ENCODE assay signal across 9 mouse cellular contexts in genomic region chr4:148337890-148338880, GRCm38 (mm10). TPM values are rescaled to one million over a fixed set of nuclear protein-coding genes. Genes with fewer than 3 reads are reported as not detected.
DNase-seq lines count a peak whose midpoint lies in the region; ATAC-seq lines count a peak whose summit lies in the region.
"Had no signal": no experiment of that assay in that cellular context is flagged by ENCODE, and none has a peak within 500 bp of the region (broad histone marks: within the 10 kb centered on the region; RNA-seq: fewer than 3 reads in every experiment).

No protein-coding gene starts in this region.

- no peak for ATAC-seq in midbrain, embryonic 14.5 days (ENCODE audit: low FRiP score, low TSS enrichment)

- no peak overlapping the region for H3K9ac ChIP-seq in midbrain, embryonic 14.5 days (replicated peaks; ENCODE audit: low read length)
- H3K9ac ChIP-seq: neural tube, embryonic 12.5 days had no signal

- WGBS in midbrain, embryonic 14.5 days: 66% methylated on average over 13 of the region's 13 CpGs

- no peaks in the 10 kb centered on the region for H3K36me3 ChIP-seq in midbrain, embryonic 14.5 days (ENCODE audit: control insufficient read depth, insufficient read depth, low read length)
- H3K36me3 ChIP-seq: neural tube, embryonic 12.5 days had no signal

- no peak overlapping the region for H3K4me2 ChIP-seq in midbrain, embryonic 14.5 days (ENCODE audit: low read length)
- H3K4me2 ChIP-seq: neural tube, embryonic 12.5 days had no signal

- H3K27me3 ChIP-seq in midbrain, embryonic 14.5 days (ENCODE audit: control insufficient read depth, insufficient read depth, low read length): no peaks in the 10 kb centered on the region
- H3K27me3 ChIP-seq: neural tube, embryonic 12.5 days had no signal

- intact Hi-C loops in heart, postnatal 14 days (cut with DNase I): no loop called here

- DNase-seq in cerebellum, postnatal 14 days: peak; percentile 57 to 63
- DNase-seq in cerebellum, adult 8-10 months: no peak
- DNase-seq in lung, postnatal 10 days: peak; percentile 33
- DNase-seq in lung, postnatal 14 days: no peak
- peak; percentile 71 for DNase-seq in embryo, embryonic 10.5 days (ENCODE audit: low spot score)
- DNase-seq in midbrain, embryonic 14.5 days: peak; percentile 72
- no peak for DNase-seq in thymus, postnatal 10 days (ENCODE audit: low spot score in 2 of 2)
- DNase-seq in heart, postnatal 14 days: no peak

- H3K4me1 ChIP-seq in midbrain, embryonic 14.5 days (ENCODE audit: control insufficient read depth, insufficient read depth, low read length): 0 out of 2 replicates have a peak, but pooled peaks cover 3% of the 10 kb centered on the region

- H3K27ac ChIP-seq in midbrain, embryonic 14.5 days (replicated peaks; ENCODE audit: low read depth, low read length): no peak overlapping the region
- H3K27ac ChIP-seq: neural tube, embryonic 12.5 days had no signal

- no peaks in the 10 kb centered on the region for H3K9me3 ChIP-seq in midbrain, embryonic 14.5 days (ENCODE audit: control insufficient read depth, low read length)
- H3K9me3 ChIP-seq: neural tube, embryonic 12.5 days had no signal

- H3K4me3 ChIP-seq in midbrain, embryonic 14.5 days (replicated peaks; ENCODE audit: low read depth, low read length): no peak overlapping the region
- H3K4me3 ChIP-seq: neural tube, embryonic 12.5 days had no signal

RNA-seq across cellular contexts. Expression of gene Disp3, which starts 50.4 kb away (rescaled TPM):
- 10.6 and 11.8 TPM in 2 replicates for polyA plus RNA-seq in midbrain, embryonic 14.5 days (2014; fragmentation: Nextera tagmentation; extraction: Ambion mirVana)
- not detected for total RNA-seq in heart, postnatal 14 days (2021)

Comparison
In these comparisons a context has a peak if more than half of its experiments do, and no peak if none do; other contexts are left out.
1. DNase-seq: peak in cerebellum, postnatal 14 days (2 of 2), lung, postnatal 10 days (single experiment), embryo, embryonic 10.5 days (single experiment) and midbrain, embryonic 14.5 days (single experiment); none in cerebellum, adult 8-10 months (single experiment), lung, postnatal 14 days (single experiment), thymus, postnatal 10 days (0 of 2) and heart, postnatal 14 days (0 of 2).